Mouse (Mus musculus): ENCODE measurements around the gene Lysmd2. TPM values are rescaled to one million over a fixed set of nuclear protein-coding genes. Genes with fewer than 3 reads are reported as not detected.
A peak's percentile ranks its signal among the peaks of the same experiment; 100 is the strongest.

Lysmd2 gene
- polyA plus RNA-seq, 1 experiment = 11.1 TPM

GRCm38 (mm10) chr9:75665364-75665763 lies 39.8 kb downstream of the Lysmd2 start:
- Histone ChIP-seq H3K36me3 (ENCODE audit: control insufficient read depth, insufficient read depth) (no peaks in the 10 kb centered on the region), H3K27me3 (ENCODE audit: control insufficient read depth, insufficient read depth, insufficient read length) (no peaks in the 10 kb centered on the region), H3K79me3 (ENCODE audit: low read depth) (no peaks in the 10 kb centered on the region), H3ac (ENCODE audit: control insufficient read depth, insufficient read length, low read depth) (no peak overlapping the region), H3K4me3 (ENCODE audit: insufficient read depth, poor library complexity, severe bottlenecking) (no peak overlapping the region), H3K79me2 (ENCODE audit: control insufficient read depth, insufficient read depth) (no peaks in the 10 kb centered on the region)
- TF ChIP-seq MYOG (IDR thresholded peaks at IDR 0.05; ENCODE audit: control insufficient read depth, extremely low read depth, insufficient read length) = no peak

DNA sequence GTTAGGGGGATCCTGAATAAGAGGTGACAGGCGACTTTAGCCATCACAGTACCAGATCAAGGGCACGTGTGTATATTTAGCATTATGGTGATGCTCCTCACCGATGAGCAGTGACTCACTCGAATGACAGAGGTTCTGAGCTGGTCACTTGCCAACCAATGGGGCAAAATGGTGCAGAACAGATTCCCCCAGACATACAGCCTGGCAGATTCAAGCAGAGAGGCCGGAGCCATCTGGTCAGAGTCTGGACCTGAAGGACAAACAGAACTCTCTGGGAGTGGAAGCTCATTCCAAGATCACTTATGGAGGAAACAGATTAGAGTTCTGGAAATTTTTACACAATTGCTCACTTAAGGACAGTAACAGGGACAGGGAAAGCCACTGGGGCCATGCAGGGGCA lies 41.1 kb downstream of the Lysmd2 start:
- no peak overlapping the region for H3K4me3 ChIP-seq (ENCODE audit: insufficient read depth, poor library complexity, severe bottlenecking)
- TF ChIP-seq CEBPB (IDR thresholded peaks at IDR 0.05; ENCODE audit: low read depth) (no peak), USF1 (IDR thresholded peaks at IDR 0.05; ENCODE audit: low read depth) (peak; percentile 30), FOSL1 (IDR thresholded peaks at IDR 0.05; ENCODE audit: insufficient read depth, low read length, poor library complexity, severe bottlenecking) (no peak), MYOG (IDR thresholded peaks at IDR 0.05; ENCODE audit: control insufficient read depth, extremely low read depth, insufficient read length) (no peak)
- no peaks in the 10 kb centered on the region for H3K27me3 ChIP-seq (ENCODE audit: control insufficient read depth, insufficient read depth, insufficient read length)
- H3K79me3 ChIP-seq (ENCODE audit: low read depth) = no peaks in the 10 kb centered on the region
- no peaks in the 10 kb centered on the region for H3K79me2 ChIP-seq (ENCODE audit: control insufficient read depth, insufficient read depth)
- no peak overlapping the region for H3ac ChIP-seq (ENCODE audit: control insufficient read depth, insufficient read length, low read depth)
- no peaks in the 10 kb centered on the region for H3K36me3 ChIP-seq (ENCODE audit: control insufficient read depth, insufficient read depth)

GRCm38 (mm10) chr9:75672769-75673168 lies 47.2 kb downstream of the Lysmd2 start:
- TF ChIP-seq FOSL1 (IDR thresholded peaks at IDR 0.05; ENCODE audit: insufficient read depth, low read length, poor library complexity, severe bottlenecking) (no peak), MAX (IDR thresholded peaks at IDR 0.05) (no peak)
- Histone ChIP-seq H3ac (ENCODE audit: control insufficient read depth, insufficient read length, low read depth) (no peak overlapping the region), H3K4me3 (ENCODE audit: insufficient read depth, poor library complexity, severe bottlenecking) (no peak overlapping the region), H3K27me3 (ENCODE audit: control insufficient read depth, insufficient read depth, insufficient read length) (no peaks in the 10 kb centered on the region), H3K36me3 (ENCODE audit: control insufficient read depth, insufficient read depth) (no peaks in the 10 kb centered on the region), H3K79me2 (ENCODE audit: control insufficient read depth, insufficient read depth) (no peaks in the 10 kb centered on the region), H3K79me3 (ENCODE audit: low read depth) (no peaks in the 10 kb centered on the region)

GRCm38 (mm10) chr9:75676226-75676625 lies 50.7 kb downstream of the Lysmd2 start:
- H3K79me2 ChIP-seq (ENCODE audit: control insufficient read depth, insufficient read depth) = no peaks in the 10 kb centered on the region
- H3K36me3 ChIP-seq (ENCODE audit: control insufficient read depth, insufficient read depth) = no peaks in the 10 kb centered on the region
- no peak overlapping the region for H3K4me3 ChIP-seq (ENCODE audit: insufficient read depth, poor library complexity, severe bottlenecking)
- TF ChIP-seq MAX (IDR thresholded peaks at IDR 0.05) = no peak
- H3K79me3 ChIP-seq (ENCODE audit: low read depth) = no peaks in the 10 kb centered on the region
- H3ac ChIP-seq (ENCODE audit: control insufficient read depth, insufficient read length, low read depth) = no peak overlapping the region
- H3K27me3 ChIP-seq (ENCODE audit: control insufficient read depth, insufficient read depth, insufficient read length) = no peaks in the 10 kb centered on the region

DNA sequence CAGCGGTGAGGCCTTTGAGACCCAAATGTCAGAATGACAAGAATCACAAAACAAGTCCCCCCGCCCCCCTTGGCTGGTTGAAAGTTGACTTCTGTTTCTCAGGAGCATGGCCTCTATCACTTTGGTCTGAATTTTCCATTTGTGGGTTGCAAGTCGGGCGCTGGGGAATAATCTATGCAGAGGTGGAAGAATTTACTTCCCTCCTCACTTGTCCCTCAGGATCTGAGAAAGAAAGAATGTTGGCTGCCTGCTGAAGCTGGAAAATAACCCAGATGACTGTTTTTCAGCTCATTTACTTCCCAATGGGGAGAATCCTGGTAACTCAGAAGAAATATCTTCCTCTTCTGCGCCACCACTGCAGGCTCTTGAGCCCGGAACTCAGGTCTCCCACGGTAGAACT lies 52.8 kb downstream of the Lysmd2 start:
- Histone ChIP-seq H3K79me3 (ENCODE audit: low read depth) (no peaks in the 10 kb centered on the region), H3ac (ENCODE audit: control insufficient read depth, insufficient read length, low read depth) (no peak overlapping the region), H3K79me2 (ENCODE audit: control insufficient read depth, insufficient read depth) (no peaks in the 10 kb centered on the region), H3K36me3 (ENCODE audit: control insufficient read depth, insufficient read depth) (no peaks in the 10 kb centered on the region), H3K4me3 (ENCODE audit: insufficient read depth, poor library complexity, severe bottlenecking) (no peak overlapping the region), H3K27me3 (ENCODE audit: control insufficient read depth, insufficient read depth, insufficient read length) (no peaks in the 10 kb centered on the region)
- TF ChIP-seq MAX (IDR thresholded peaks at IDR 0.05) (no peak), MYOG (IDR thresholded peaks at IDR 0.05; ENCODE audit: control insufficient read depth, extremely low read depth, insufficient read length) (no peak), CTCF (IDR thresholded peaks at IDR 0.05; ENCODE audit: control insufficient read depth, insufficient read depth, insufficient read length) (no peak), MYOD1 (IDR thresholded peaks at IDR 0.05; ENCODE audit: control insufficient read depth, insufficient read length, low read depth) (no peak), FOSL1 (IDR thresholded peaks at IDR 0.05; ENCODE audit: insufficient read depth, low read length, poor library complexity, severe bottlenecking) (no peak), USF1 (IDR thresholded peaks at IDR 0.05; ENCODE audit: low read depth) (no peak), CEBPB (IDR thresholded peaks at IDR 0.05; ENCODE audit: low read depth) (no peak)

GRCm38 (mm10) chr9:75679629-75680028 lies 54.1 kb downstream of the Lysmd2 start:
- TF ChIP-seq CEBPB (IDR thresholded peaks at IDR 0.05; ENCODE audit: low read depth) (no peak), USF1 (IDR thresholded peaks at IDR 0.05; ENCODE audit: low read depth) (no peak), CTCF (IDR thresholded peaks at IDR 0.05; ENCODE audit: control insufficient read depth, insufficient read depth, insufficient read length) (no peak), MAX (IDR thresholded peaks at IDR 0.05) (no peak), MYOG (IDR thresholded peaks at IDR 0.05; ENCODE audit: control insufficient read depth, extremely low read depth, insufficient read length) (no peak), FOSL1 (IDR thresholded peaks at IDR 0.05; ENCODE audit: insufficient read depth, low read length, poor library complexity, severe bottlenecking) (no peak), MYOD1 (IDR thresholded peaks at IDR 0.05; ENCODE audit: control insufficient read depth, insufficient read length, low read depth) (no peak)
- Histone ChIP-seq H3K79me3 (ENCODE audit: low read depth) (no peaks in the 10 kb centered on the region), H3K27me3 (ENCODE audit: control insufficient read depth, insufficient read depth, insufficient read length) (peaks cover 6% of the 10 kb centered on the region), H3ac (ENCODE audit: control insufficient read depth, insufficient read length, low read depth) (no peak overlapping the region), H3K36me3 (ENCODE audit: control insufficient read depth, insufficient read depth) (no peaks in the 10 kb centered on the region), H3K4me3 (ENCODE audit: insufficient read depth, poor library complexity, severe bottlenecking) (no peak overlapping the region), H3K79me2 (ENCODE audit: control insufficient read depth, insufficient read depth) (no peaks in the 10 kb centered on the region)

DNA sequence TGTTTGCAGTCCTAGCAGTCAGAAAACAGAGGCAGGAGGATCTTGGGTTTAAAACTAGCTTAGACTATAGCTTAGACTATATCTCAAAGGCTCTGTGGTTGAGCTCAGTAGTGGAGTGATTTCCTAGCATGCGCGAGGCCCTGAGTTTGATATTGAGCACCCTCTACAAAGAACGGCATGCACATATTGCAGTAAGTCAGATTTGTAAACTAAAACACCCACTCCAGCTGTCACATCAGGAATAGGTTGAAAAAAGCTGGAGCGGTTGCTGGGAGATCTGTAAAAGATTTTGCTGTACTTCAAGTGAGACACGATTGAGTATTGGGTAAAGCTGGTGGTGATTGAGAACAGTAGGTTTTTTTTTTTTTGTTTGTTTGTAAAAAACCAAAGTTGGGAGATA lies 55.1 kb downstream of the Lysmd2 start:
- TF ChIP-seq MYOD1 (IDR thresholded peaks at IDR 0.05; ENCODE audit: control insufficient read depth, insufficient read length, low read depth) (no peak), CEBPB (IDR thresholded peaks at IDR 0.05; ENCODE audit: low read depth) (no peak), CTCF (IDR thresholded peaks at IDR 0.05; ENCODE audit: control insufficient read depth, insufficient read depth, insufficient read length) (no peak)
- Histone ChIP-seq H3K27me3 (ENCODE audit: control insufficient read depth, insufficient read depth, insufficient read length) (peaks cover 6% of the 10 kb centered on the region), H3K4me3 (ENCODE audit: insufficient read depth, poor library complexity, severe bottlenecking) (no peak overlapping the region), H3K79me3 (ENCODE audit: low read depth) (no peaks in the 10 kb centered on the region), H3K36me3 (ENCODE audit: control insufficient read depth, insufficient read depth) (no peaks in the 10 kb centered on the region), H3ac (ENCODE audit: control insufficient read depth, insufficient read length, low read depth) (no peak overlapping the region), H3K79me2 (ENCODE audit: control insufficient read depth, insufficient read depth) (no peaks in the 10 kb centered on the region)
